Comparison of ENCODE assay signal across 24 mouse cellular contexts in the genomic region with DNA sequence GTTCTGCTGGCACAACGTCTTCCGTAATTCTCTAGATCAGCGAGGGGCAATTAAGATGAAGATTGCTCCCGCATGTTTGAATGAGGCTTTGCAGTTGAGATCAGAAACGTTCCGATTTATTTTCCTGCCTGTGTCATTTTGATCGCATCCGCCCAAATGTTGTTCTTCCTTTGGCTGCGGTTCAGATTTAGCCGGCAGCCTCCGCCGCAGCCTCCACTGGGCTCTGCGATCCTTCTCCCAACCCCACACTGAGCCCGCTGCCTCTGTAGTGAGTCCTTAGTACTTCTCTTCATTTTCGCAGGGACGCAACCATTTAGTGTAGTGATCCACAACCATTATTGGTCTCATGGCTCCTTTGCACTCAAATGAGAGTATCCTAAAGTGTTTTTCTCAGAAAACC. TPM values are rescaled to one million over a fixed set of nuclear protein-coding genes. Genes with fewer than 3 reads are reported as not detected.
DNase-seq lines count a peak whose midpoint lies in the region; ATAC-seq and TF ChIP-seq lines count a peak whose summit lies in the region.
"Had no signal": no experiment of that assay in that cellular context is flagged by ENCODE, and none has a peak within 500 bp of the region (broad histone marks: within the 10 kb centered on the region; RNA-seq: fewer than 3 reads in every experiment).

No protein-coding gene starts in this region.

- ATAC-seq in forebrain, embryonic 15.5 days (replicated peaks), result no peak
- ATAC-seq in forebrain, embryonic 13.5 days, result no peak
- ATAC-seq: CD4-positive, CD25-positive, alpha-beta regulatory T cell, adult 4 months; intestine, embryonic 15.5 days had no signal

- 0 out of 2 replicates have a peak overlapping the region, but pooled peaks have one; percentile 15 for H3K27ac ChIP-seq in forebrain, embryonic 15.5 days (replicated peaks)
- no peak overlapping the region for H3K27ac ChIP-seq in forebrain, embryonic 13.5 days
- no peak overlapping the region for H3K27ac ChIP-seq in heart, adult 2 months
- H3K27ac ChIP-seq: embryonic facial prominence, embryonic 13.5 days; forebrain, embryonic 12.5 days; heart, embryonic 15.5 days; hindbrain, embryonic 12.5 days; intestine, embryonic 15.5 days had no signal

- no peak overlapping the region for H3K4me3 ChIP-seq in forebrain, embryonic 15.5 days
- no peak overlapping the region for H3K4me3 ChIP-seq in forebrain, embryonic 13.5 days
- H3K4me3 ChIP-seq in heart, adult 2 months, result no peak overlapping the region
- H3K4me3 ChIP-seq: embryonic facial prominence, embryonic 13.5 days; forebrain, embryonic 12.5 days; heart, embryonic 15.5 days; hindbrain, embryonic 12.5 days; intestine, embryonic 15.5 days had no signal

- no peaks in the 10 kb centered on the region for H3K36me3 ChIP-seq in forebrain, embryonic 15.5 days
- peaks cover 38% of the 10 kb centered on the region for H3K36me3 ChIP-seq in forebrain, embryonic 13.5 days (ENCODE audit: poor library complexity, severe bottlenecking)
- no peaks in the 10 kb centered on the region for H3K36me3 ChIP-seq in heart, adult 2 months (ENCODE audit: control insufficient read depth, insufficient read depth, low read length)
- H3K36me3 ChIP-seq: heart, embryonic 15.5 days; intestine, embryonic 15.5 days had no signal

- WGBS in forebrain, embryonic 15.5 days, result 69% methylated on average over 16 of the region's 16 CpGs
- WGBS in forebrain, embryonic 13.5 days, result 87% methylated on average over 16 of the region's 16 CpGs
- 80% methylated on average over 16 of the region's 16 CpGs for WGBS in heart, adult 2 months

- no peaks in the 10 kb centered on the region for H3K79me2 ChIP-seq in heart, adult 2 months (replicated peaks; ENCODE audit: control insufficient read depth, insufficient read depth, low read length)

- no peak for TF ChIP-seq CTCF in heart, adult 2 months (IDR thresholded peaks at IDR 0.05)

- intact Hi-C loops in heart, adult 2 months (cut with DNase I), result no loop called here

- H3K4me2 ChIP-seq in forebrain, embryonic 15.5 days (replicated peaks), result no peak overlapping the region
- no peak overlapping the region for H3K4me2 ChIP-seq in forebrain, embryonic 13.5 days
- H3K4me2 ChIP-seq: embryonic facial prominence, embryonic 13.5 days; forebrain, embryonic 12.5 days; heart, embryonic 11.5 days; heart, embryonic 15.5 days; hindbrain, embryonic 12.5 days; intestine, embryonic 15.5 days had no signal

- TF ChIP-seq POLR2A in heart, adult 2 months (IDR thresholded peaks at IDR 0.05; ENCODE audit: insufficient read depth, low read depth, low read length), result no peak

- H3K9me3 ChIP-seq in forebrain, embryonic 15.5 days, result no peaks in the 10 kb centered on the region
- H3K9me3 ChIP-seq in forebrain, embryonic 13.5 days (replicated peaks), result no peaks in the 10 kb centered on the region
- H3K9me3 ChIP-seq: embryonic facial prominence, embryonic 13.5 days; forebrain, embryonic 12.5 days; G1E; heart, embryonic 15.5 days; hindbrain, embryonic 12.5 days; intestine, embryonic 15.5 days had no signal

- TF ChIP-seq EP300 in heart, adult 2 months (IDR thresholded peaks at IDR 0.05; ENCODE audit: insufficient read depth, low read depth, low read length), result no peak

- peak; percentile 32 to 69 for DNase-seq in left cerebral cortex, adult 18-20 months (ENCODE audit: low spot score in 2 of 2)
- DNase-seq in left cerebral cortex, adult 11 months (ENCODE audit: low spot score), result no peak
- peak; percentile 33 for DNase-seq in right cerebral cortex, postnatal 25 days
- no peak for DNase-seq in right cerebral cortex, postnatal 4 days
- DNase-seq in heart, adult 2 months, result no peak
- DNase-seq: adrenal gland, adult 8-10 months; adrenal gland, postnatal 36 days; B cell, adult 2 months; cerebellum, adult 11-12 months; cerebellum, adult 9-10 months; cerebellum, postnatal 36 days; gastrocnemius, postnatal 10 days; heart, adult 18-20 months; heart, postnatal 14 days had no signal

- H3K27me3 ChIP-seq in forebrain, embryonic 15.5 days, result no peaks in the 10 kb centered on the region
- no peaks in the 10 kb centered on the region for H3K27me3 ChIP-seq in forebrain, embryonic 13.5 days
- H3K27me3 ChIP-seq in heart, adult 2 months (ENCODE audit: control insufficient read depth, insufficient read depth, low read length), result no peaks in the 10 kb centered on the region
- H3K27me3 ChIP-seq: embryonic facial prominence, embryonic 13.5 days; forebrain, embryonic 12.5 days; heart, embryonic 15.5 days; intestine, embryonic 15.5 days had no signal

- no peak overlapping the region for H3K9ac ChIP-seq in forebrain, embryonic 15.5 days (replicated peaks)
- H3K9ac ChIP-seq in forebrain, embryonic 13.5 days, result no peak overlapping the region
- no peak overlapping the region for H3K9ac ChIP-seq in heart, adult 2 months (ENCODE audit: low read depth, low read length)
- H3K9ac ChIP-seq: embryonic facial prominence, embryonic 13.5 days; forebrain, embryonic 12.5 days; heart, embryonic 15.5 days; hindbrain, embryonic 12.5 days; intestine, embryonic 15.5 days had no signal

- peaks cover 3% of the 10 kb centered on the region; the same call in 1 of the 2 replicates for H3K4me1 ChIP-seq in forebrain, embryonic 15.5 days
- H3K4me1 ChIP-seq in forebrain, embryonic 13.5 days, result peaks cover 15% of the 10 kb centered on the region
- H3K4me1 ChIP-seq in heart, adult 2 months (ENCODE audit: control insufficient read depth, insufficient read depth, low read length), result no peaks in the 10 kb centered on the region
- H3K4me1 ChIP-seq: heart, embryonic 15.5 days; intestine, embryonic 15.5 days had no signal

RNA-seq across cellular contexts. Expression of gene Ctnnbl1, which starts 46.0 kb away (rescaled TPM):
- polyA plus RNA-seq in forebrain, embryonic 15.5 days (2015; fragmentation: Nextera tagmentation; extraction: Ambion mirVana), result 81.1 and 82.5 TPM in 2 replicates
- polyA plus RNA-seq in forebrain, embryonic 13.5 days (2015; fragmentation: Nextera tagmentation; extraction: Ambion mirVana), result 96.6 and 97.1 TPM in 2 replicates
- 10 to 100 TPM; 30.7 to 35.2 TPM for total RNA-seq in left cerebral cortex, adult 18-20 months (2021)
- total RNA-seq in heart, adult 2 months (2021), result 10 to 100 TPM; 10.1 to 10.7 TPM
- 6.7 and 23.3 TPM in 2 replicates for polyA plus RNA-seq in heart, adult 2 months (2012; rRNA removed)

Comparison
In these comparisons a context has a peak if more than half of its experiments do, and no peak if none do; other contexts are left out.
1. DNase-seq: peak in left cerebral cortex, adult 18-20 months (2 of 2) and right cerebral cortex, postnatal 25 days (single experiment); none in left cerebral cortex, adult 11 months (single experiment), right cerebral cortex, postnatal 4 days (single experiment) and heart, adult 2 months (0 of 2).